Mouse (Mus musculus): ENCODE data around the gene Dcaf7. TPM values are rescaled to one million over a fixed set of nuclear protein-coding genes. Genes with fewer than 3 reads are reported as not detected.
"Not testable (repeated sequence)": the region's sequence is repeated elsewhere in the genome, so short reads cannot be mapped to it uniquely, and the experiment has no call there.

Dcaf7 gene
- total RNA-seq (2022) = 10 to 100 TPM; 21.1 to 27.1 (median 25.0) TPM

DNA sequence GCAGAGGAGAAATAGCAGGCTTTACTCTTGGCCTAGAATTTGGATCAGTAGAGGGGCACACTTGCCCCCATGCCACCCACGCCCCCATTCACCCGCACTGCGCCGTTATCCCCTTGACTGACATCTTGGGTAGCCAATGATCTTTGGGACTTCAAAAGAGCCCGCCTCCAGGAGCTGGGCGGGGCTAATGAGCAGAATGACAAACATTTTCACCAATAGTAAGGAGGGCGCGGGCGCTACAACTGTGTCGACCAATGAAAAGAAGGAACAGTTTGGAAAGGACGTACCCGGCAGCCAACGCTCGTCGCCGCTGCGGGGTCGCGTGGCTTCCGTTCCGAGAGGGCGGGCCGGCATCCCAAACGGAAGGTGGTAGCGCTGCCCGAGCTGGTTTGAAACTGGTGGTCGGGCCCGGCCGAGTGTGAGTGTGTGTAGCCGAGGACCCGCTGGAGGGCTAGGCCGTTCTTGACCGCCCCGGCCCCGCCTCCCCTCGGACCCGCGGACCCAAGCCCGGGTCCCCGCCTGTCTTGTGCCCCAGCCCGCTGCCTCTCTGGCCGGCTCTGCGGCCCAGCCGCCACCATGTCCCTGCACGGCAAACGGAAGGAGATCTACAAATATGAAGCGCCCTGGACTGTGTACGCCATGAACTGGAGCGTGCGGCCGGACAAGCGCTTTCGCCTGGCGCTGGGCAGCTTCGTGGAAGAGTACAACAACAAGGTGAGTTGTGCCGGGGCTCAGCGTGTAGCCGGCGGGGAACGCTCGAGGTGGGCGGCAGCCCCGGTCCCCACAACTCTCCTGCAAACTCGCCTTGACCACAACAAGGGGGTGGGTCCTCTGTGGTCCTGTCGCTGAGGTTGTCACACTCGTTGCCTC is at the start of gene Dcaf7:
Dcaf7 (plus strand) TSS at position 325 of the 870 bp plus-strand sequence.
- peak; percentile 96 for DNase-seq (ENCODE audit: low spot score in 2 of 2)

DNA sequence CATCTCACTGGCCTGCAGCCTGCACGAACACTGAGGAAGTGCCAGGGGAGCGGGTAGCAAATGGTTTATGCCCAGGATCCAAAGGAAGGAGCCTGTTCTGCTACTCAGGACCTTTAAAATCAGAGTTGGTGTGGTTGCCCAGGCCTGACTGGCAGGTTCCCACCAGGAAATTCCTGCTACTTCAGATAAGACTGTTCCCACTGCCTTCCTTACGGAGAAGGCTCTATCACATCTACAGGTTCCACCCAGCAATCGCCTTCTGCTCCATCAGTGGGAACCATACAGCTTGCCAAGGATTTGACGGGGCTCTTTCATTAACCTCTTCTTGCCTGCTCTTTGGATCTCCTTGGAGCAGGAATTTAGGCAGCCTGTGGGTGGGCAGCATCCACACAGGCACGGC is 49.2 kb upstream of the Dcaf7 start:
- DNase-seq (ENCODE audit: low spot score in 2 of 2) = no peak

DNA sequence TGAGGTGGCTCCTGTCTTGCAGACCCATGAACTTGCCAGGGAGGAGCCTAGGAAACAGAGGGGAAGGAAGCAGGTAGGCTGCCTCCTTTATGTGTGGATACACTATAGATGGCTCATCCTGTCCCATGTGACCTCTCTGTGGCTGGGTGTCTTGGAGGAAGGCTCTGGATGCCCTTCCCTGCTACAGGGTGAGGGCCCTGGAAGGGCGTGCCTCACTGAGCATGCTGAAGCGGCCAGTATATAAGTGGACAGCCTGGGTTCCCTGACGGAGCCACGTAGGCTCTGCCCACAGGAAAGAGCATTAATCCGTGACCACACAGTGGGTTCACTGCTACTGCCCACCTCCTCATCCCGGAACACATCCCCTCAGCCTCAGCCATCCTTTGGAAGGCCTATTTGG is 47.2 kb upstream of the Dcaf7 start:
- no peak for DNase-seq (ENCODE audit: low spot score in 2 of 2)

DNA sequence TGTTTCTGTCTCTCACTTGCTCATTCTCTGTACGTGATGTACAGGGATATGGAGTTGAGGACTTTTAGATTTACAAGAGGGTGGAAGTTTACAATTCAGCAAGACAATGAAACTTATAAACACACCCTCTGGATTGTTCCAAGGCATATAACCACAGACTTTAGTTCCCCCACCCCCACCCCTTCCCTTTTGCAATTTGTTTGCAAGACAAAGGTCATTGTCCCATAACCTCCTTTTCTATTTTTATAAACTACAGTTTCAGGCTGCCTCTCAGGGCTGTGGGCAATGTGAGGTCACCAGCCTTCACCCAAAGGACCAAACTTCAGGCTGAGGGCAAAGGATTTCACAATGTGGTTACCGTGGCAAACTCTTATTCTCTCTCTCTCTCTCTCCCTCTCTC is 46.4 kb upstream of the Dcaf7 start:
- DNase-seq (ENCODE audit: low spot score in 2 of 2) = no peak

DNA sequence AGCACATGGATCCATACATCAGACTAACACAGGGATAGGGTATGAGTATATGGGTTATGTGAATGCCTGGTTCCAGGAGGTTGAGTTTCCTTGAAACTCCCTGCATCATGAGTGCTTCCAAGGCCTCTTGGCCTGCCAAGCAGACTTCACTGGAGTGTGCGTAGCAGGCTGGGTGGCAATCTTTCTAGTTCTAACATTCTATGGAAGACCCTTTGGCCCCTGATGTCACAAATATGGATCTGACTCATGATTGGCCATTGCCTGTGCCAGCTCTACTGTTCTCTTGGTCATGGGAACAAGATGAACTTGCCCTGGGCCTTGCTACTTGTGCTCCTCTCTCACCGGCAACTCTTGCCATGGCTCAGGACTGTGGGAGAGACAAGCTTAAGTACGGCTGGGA is 42.3 kb upstream of the Dcaf7 start, which contains the start of gene Ace3:
Ace3 (plus strand) TSS at position 301 of the 400 bp plus-strand sequence.
- DNase-seq (ENCODE audit: low spot score in 2 of 2) = no peak

DNA sequence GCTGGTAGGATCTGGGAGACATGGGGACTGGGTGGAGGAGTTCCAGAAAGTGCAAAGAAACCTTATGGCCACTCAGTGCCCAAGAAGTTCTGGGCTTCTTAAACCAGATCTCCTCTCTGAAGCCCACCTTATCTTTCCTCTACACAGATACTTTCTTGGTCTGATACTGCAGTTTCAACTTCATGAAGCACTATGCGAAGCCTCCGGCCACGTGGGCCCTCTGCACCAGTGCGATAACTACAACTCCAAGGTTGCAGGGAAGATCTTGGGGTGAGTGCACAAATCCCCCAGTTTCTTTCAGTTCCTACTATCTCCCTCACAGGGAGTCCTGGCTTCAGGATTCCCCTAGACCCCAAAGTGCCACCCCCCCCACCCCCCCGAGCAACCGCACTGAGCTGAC is 36.6 kb upstream of the Dcaf7 start:
- no peak for DNase-seq (ENCODE audit: low spot score in 2 of 2)

DNA sequence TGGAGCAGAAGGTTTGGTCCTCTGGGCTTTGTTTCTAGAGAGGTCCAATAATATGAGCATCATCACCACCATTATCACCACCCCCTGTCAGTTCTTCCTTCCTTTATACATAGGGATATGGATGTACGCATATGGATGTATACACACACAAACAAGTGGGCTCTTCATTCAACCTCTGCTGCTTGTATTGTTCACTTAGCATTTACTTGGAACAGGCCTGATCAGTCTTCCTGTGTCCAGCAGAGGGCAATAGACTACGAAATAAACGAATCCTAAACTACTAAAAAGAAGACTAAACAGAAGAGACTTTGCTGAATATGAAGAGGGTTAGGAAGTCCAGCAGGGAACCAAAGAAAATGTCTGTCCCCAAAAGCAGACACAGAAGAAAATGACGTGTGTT is 35.0 kb upstream of the Dcaf7 start:
- DNase-seq (ENCODE audit: low spot score in 2 of 2) = no peak

DNA sequence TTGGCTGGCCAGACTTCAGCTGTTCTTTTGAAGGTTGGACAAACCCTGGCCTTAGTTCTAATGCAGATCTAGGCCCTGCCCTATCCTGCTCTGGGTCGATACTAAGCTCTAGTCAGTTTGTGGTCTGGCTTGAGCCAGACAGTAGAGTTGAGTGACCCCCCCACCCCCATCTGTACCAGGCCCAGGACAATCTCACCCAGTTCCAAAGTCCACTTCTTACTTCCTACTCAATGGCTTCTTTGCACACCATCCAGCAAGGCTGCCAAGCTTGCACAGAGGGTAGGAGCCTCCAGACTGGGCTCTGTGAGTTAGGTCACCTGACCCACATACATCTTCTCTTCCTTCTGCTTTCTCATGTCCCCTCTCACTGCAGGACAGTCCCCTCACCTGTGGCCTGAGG is 32.1 kb upstream of the Dcaf7 start:
- DNase-seq (ENCODE audit: low spot score in 2 of 2) = no peak

DNA sequence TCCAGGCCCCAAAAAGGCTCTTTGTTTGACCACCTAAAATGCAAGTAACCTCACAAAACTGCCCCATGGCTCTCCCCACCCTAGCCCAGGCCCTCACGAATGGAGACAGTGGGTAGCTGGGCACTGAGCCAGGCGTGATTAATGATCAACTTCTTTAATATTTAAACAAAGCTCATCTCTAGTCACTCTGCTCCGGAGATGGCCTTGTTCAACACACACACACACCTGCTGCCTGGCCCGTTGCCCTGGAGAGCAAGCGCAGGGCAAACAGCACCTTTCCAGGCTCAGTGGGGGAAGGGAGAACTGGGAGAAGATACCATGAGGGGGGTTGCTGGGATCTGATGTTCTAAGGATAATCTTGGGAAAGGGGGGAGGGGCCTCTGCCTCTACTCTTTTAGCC is 30.7 kb upstream of the Dcaf7 start:
- DNase-seq (ENCODE audit: low spot score in 2 of 2) = no peak

DNA sequence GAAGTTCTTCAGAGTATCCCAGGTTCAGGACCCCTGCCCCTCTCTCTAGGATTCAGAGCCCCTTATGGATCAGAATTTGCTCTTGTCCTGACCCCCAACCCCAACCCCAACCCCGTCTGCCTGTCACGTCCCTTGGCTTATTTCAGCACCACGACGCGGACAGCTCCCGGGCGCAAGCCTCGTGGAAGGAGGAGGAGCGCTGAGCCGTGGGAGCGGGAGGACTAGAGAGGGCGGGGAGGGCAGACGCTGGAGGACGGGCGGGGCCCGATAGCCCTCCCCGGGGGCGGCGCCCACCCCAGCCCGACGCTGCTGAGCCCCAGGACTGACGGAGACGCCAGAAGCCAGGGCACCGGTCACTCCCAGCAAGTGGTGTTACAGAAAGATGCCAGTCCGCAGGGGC is 28.9 kb upstream of the Dcaf7 start, which contains the start of gene Kcnh6:
Kcnh6 (plus strand) TSS at position 304 of the 400 bp plus-strand sequence.
- DNase-seq (ENCODE audit: low spot score in 2 of 2) = peak in 1 of 2 experiments; percentile 16

DNA sequence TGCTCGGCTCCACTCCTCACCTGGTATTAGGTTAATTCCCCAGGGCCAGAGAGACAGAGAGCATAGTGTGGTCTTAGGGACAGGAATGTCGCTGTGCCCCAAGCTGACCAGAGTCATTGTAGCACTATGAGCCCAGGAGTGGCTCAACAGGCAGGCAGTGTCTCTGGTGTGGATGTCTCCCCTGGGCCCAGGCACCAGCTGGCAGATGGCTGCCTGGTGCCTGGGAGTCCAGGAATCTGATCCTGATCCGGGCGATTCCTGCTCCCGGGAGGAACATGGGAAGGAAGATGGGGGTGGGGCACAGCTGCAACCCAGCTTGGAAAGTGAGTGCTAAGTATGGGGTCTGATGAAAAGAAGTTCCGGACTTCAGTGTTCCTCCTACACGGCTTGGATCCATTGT is 24.0 kb upstream of the Dcaf7 start:
- no peak for DNase-seq (ENCODE audit: low spot score in 2 of 2)

DNA sequence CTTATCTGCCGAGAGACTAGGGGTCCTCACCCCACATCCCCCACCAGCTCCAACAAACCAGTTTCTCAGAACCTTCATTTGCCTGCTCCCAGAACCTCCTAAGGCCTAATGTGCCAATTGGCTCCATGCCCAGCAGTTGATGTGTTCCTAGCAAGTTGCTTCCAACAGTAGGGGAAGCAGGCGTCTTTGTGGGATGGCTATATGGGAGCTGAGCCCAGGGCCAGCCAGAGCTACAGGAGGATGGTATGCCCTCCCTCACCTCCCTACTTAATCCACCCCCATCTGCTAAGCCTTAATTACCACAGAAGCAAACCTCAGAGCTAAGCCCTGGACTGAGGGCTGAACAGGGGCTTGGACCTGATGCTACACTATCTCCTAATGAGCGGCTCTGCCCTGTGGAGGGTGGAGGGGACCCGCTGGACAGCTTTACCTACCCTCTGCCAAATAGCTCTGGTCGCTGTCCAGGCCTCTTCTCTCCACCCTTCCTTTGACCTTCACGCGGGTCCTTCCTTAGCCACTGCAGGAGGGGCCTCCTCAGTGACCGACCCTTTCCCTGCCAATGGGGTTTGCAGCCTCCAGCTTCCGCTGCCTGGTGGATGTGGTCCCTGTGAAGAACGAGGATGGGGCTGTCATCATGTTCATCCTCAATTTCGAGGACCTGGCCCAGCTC is 23.0 kb upstream of the Dcaf7 start:
- DNase-seq (ENCODE audit: low spot score in 2 of 2) = no peak

DNA sequence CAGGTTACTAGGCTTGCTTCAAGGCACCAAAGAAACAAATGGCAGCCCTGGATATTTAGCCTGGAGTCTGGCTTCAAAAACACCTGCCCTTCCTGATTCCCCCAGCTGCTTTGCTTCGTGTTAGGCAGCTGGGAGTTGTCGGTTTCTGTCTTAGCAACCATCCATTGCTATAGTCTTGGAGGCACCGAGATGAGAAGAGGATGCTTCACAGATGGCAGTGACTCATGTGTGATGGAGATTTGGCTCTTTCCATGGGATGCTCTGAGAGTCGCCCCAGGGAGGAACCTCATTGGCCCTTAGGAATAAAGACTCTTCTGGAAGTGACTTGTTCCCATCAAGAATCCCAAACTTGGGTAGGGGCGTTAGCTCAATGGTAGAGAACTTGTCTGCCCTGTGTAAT is 20.2 kb upstream of the Dcaf7 start:
- DNase-seq (ENCODE audit: low spot score in 2 of 2) = no peak

DNA sequence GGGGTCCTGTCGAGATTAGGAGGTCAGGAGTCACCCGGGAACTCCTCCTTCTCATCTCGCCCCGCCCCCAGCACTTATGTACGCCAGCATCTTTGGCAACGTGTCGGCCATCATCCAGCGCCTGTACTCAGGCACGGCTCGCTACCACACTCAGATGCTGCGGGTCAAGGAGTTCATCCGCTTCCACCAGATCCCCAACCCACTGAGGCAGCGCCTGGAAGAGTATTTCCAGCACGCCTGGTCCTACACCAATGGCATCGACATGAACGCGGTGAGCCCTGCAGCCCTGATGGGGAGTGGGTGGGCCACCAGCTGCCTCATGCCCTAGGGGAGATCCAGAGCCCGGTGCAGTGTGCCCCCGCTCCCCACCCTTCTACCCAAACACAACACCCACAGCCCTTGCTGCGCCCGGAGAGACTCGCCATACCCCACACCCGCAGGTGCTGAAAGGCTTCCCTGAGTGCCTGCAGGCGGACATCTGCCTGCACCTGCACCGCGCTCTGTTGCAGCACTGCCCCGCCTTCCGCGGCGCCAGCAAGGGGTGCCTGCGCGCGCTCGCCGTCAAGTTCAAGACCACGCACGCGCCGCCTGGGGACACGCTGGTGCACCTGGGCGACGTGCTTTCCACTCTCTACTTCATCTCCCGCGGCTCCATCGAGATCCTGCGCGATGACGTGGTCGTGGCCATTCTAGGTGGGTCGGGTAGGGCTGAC is 16.5 kb upstream of the Dcaf7 start:
- DNase-seq (ENCODE audit: low spot score in 2 of 2) = no peak

DNA sequence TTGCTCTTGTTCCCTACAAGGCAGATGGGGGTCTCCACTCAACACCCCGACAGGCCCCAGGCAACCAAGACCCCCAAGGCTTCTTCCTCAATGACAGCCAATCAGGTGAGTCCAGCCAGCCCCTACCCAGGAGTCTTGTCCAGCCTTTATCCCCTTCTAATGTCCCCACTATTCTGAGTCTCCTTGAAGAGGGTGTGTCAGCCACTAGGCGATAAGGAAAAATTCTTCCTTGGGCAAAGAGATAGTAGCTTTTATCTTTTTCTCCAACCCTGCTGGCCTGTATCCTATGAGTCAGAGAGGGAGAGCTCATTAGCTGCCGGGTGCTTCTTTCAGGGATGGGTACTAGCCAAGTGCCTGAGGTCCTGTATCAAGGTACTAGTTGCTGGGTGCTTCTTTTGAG is 10.9 kb upstream of the Dcaf7 start:
- no peak for DNase-seq (ENCODE audit: low spot score in 2 of 2)

DNA sequence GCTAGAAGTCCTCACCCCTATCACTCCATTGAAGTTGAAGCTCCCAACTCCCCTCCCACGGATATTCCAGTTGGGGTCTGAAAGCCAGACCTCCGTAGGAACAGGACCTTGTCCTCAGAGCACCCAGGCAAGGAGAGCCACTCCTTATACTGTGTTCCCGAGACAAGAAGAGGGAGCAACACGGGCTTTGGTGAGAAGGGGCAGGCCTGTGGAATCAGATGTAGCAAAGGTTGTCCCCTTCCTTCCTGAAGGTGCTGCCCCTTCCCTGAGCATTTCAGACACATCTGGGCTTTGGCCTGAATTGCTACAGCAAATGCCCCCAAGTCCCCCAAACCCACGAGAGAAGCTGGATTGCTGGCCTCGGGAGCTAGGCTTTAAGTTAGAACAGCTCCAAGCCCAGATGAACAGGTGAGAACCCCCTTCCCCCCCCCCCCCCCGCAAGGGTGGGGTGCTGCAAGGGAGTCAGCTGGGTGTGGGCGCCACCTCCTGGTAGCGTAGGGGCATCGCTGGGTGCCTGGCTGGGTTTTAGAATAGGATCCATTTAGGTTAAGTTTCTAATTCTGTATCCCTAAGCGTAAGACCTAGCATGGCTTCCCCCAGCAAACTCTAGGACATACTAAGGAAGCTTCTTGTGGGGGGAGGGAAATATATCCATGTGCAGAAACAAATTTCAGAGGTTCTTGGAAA is 10.1 kb upstream of the Dcaf7 start:
- peak; percentile 26 to 43 for DNase-seq (ENCODE audit: low spot score in 2 of 2)

DNA sequence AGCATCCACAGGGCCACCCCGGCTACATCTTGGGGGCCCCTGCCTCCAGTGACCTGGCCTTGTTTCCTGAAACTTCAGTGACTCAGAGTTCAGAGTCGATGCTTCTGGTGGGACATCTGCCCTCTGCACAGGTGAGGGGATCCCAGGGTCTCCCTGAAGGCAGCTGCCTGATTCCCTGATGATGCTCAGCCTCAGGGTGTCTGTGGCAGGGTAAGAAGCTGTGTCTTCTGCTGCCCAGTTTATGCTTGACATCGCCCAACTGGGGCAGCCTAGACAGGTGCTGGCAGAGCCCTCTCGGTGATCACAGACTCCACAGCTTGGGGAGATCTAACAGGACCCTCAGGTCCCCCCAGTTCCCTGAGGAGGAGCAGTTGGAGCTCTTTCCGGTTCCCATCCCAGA is 9.1 kb upstream of the Dcaf7 start:
- no peak for DNase-seq (ENCODE audit: low spot score in 2 of 2)

DNA sequence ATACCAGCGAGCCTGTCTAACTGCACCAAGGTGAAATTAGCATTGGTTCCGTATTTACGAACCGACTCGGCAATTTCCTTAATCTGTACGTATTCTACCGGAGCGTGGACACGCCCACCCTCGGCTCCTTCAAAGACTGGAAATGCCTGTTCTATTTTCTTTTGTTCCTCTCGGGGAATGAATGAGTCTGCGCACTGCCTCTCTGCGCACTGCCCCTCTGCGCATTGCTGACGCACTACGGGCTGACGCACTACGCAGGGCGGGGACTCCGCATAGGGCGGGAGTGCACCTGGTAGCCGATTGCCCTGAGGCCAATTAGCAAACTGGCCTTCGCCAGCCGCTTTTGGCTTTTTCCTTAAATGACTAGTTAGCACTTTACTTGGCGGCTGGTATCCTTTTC is 4.6 kb upstream of the Dcaf7 start:
- DNase-seq (ENCODE audit: low spot score in 2 of 2) = not testable (repeated sequence)

DNA sequence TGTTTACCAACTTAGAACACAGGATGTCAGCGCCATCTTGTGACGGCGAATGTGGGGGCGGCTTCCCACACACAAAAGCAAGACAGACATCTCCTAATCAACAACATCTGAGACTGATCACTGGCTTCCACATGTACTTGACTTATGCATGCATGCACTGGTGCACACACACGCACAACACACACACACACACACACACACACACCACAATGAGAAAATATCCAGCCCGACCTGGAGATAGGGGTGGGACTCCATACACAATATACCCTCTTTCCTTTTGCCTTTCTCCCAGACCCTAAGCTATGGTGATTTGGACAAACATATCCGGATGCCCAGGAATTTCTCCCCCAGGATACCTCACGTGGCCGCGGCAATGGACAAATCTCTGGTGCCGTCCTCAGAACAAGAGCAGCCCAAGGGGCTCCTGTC is 3.2 kb upstream of the Dcaf7 start:
- DNase-seq (ENCODE audit: low spot score in 2 of 2) = no peak

DNA sequence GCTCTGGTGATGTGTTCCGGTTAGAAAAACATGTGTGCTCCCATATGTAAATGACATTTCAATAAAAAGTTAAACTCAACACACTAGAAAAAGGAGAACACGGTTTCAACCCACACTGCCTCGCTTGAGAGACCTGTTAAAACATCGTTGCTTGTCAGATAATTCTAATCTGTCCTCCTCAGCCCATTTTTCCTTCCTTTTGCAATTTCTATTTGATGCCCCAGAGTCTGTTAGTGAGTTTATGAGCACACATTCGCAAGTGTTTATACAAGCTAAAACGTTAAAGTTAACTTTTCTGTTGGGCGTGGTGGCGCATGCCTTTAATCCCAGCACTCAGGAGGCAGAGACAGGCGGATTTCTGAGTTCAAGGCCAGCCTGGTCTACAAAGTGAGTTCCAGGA is 1.7 kb upstream of the Dcaf7 start:
- no peak for DNase-seq (ENCODE audit: low spot score in 2 of 2)

DNA sequence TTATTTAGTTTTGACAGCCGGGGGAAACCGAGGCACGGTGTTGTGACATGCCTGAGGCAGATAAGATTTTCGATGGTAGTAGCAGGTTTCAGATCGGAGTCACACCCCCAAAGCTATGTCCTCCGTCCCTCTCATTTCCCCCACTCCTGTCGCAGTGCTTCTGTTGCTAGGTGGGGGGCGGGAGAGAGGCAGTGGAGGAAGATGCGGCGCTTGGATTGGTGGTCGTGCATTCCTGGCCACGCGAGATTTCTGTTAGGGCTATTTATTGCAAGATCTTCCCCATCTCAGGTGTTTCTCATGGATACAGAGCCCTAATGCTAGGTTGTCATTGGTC is 713 bp downstream of the Dcaf7 start:
- DNase-seq (ENCODE audit: low spot score in 2 of 2) = no peak

DNA sequence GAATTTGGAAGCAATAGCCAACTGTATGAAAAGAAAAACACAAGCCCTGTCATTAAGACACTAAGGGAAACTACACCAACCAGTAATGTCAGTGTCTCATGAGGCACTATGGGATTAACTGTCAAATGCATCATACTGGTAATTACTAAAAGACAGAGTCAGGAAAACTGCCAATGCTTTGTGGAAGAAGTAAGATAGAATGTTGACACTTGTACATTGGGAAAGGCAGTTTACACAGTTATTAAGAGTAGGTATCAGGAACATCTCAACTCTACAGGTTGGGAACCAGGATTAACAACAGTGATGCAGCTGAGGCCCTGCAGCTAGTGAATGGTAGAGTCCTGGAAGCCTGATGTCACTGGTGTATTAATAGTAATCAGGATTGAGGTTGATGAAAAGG is 7.7 kb downstream of the Dcaf7 start:
- DNase-seq (ENCODE audit: low spot score in 2 of 2) = no peak

All from gastrocnemius, adult 8-10 months (tissue).